Mouse (Mus musculus) MEL (cell line): ENCODE results near the gene Amdhd2. TPM values are rescaled to one million over a fixed set of nuclear protein-coding genes. Genes with fewer than 3 reads are reported as not detected.

ENCODE experiments used
- DNase-seq: peaks from one replicate; pipeline ENCODE4 v3.0.0; 2011; ENCODE audit warnings: low read depth, low spot score
- H3K27ac ChIP-seq: 2 replicates; pipeline ENCODE4 v1.5.1; 2012; ENCODE audit warnings: low read depth, mild to moderate bottlenecking, control low read depth, low read length, moderate library complexity; ENCODE audit not compliant: control insufficient read depth
- H3K27me3 ChIP-seq, 2 experiments: fragments of 150-350 bp in 1 of 2; sonication (generic) in 1 of 2; 2 replicates each; pipeline ENCODE4 v1.6.1; 2012; ENCODE audit warnings: low read length in 2 of 2, mild to moderate bottlenecking in 2 of 2, improper control_type of control experiment in 1 of 2, moderate library complexity in 1 of 2; ENCODE audit not compliant: insufficient read depth in 2 of 2, control insufficient read depth in 1 of 2
- H3K36me3 ChIP-seq, 2 experiments: 2 replicates each; pipeline ENCODE4 v1.6.1; 2012 to 2014; ENCODE audit warnings: low read length in 2 of 2, improper control_type of control experiment in 1 of 2, inconsistent platforms in 1 of 2, mild to moderate bottlenecking in 1 of 2; ENCODE audit not compliant: insufficient read depth in 2 of 2, control insufficient read depth in 1 of 2
- H3K4me1 ChIP-seq, 2 experiments: fragments of 150-350 bp in 1 of 2; sonication (generic) in 1 of 2; 2 replicates each; pipeline ENCODE4 v1.6.1; 2012; ENCODE audit warnings: low read length in 2 of 2, improper control_type of control experiment in 1 of 2, mild to moderate bottlenecking in 1 of 2; ENCODE audit not compliant: insufficient read depth in 2 of 2, control insufficient read depth in 1 of 2
- H3K4me3 ChIP-seq, 2 experiments: fragments of 150-350 bp in 1 of 2; sonication (generic) in 1 of 2; 2 replicates each; pipeline ENCODE4 v1.5.1; 2012; ENCODE audit warnings: low read depth in 2 of 2, low read length in 2 of 2, mild to moderate bottlenecking in 2 of 2, moderate library complexity in 2 of 2, control low read depth in 1 of 2, improper control_type of control experiment in 1 of 2; ENCODE audit not compliant: control insufficient read depth in 1 of 2, insufficient read depth in 1 of 2
- H3K79me2 ChIP-seq: 2 replicates; pipeline ENCODE4 v1.6.1; 2012; ENCODE audit warnings: mild to moderate bottlenecking, low read length, moderate library complexity; ENCODE audit not compliant: control insufficient read depth, poor library complexity, insufficient read depth
- H3K9ac ChIP-seq: 2 replicates; pipeline ENCODE4 v1.6.1; 2012; ENCODE audit warnings: low read depth, mild to moderate bottlenecking, control low read depth, low read length, moderate library complexity; ENCODE audit not compliant: control insufficient read depth, poor library complexity, severe bottlenecking
- H3K9me3 ChIP-seq: fragments of 150-350 bp; sonication (generic); replicated peaks from 2 replicates; pipeline ENCODE4 v1.6.1; 2012; ENCODE audit warnings: mild to moderate bottlenecking, low read length, improper control_type of control experiment, moderate library complexity; ENCODE audit not compliant: insufficient read depth
- CHD1 ChIP-seq: IDR thresholded peaks from 2 replicates; pipeline ENCODE4 v1.6.1; 2012; ENCODE audit warnings: low read depth, mild to moderate bottlenecking, inconsistent platforms, low read length, improper control_type of control experiment
- CHD2 ChIP-seq: IDR thresholded peaks from 2 replicates; pipeline ENCODE4 v1.6.1; 2011; ENCODE audit warnings: low read length, improper control_type of control experiment
- E2F4 ChIP-seq: IDR thresholded peaks from 2 replicates; pipeline ENCODE4 v1.6.1; 2011; ENCODE audit warnings: low read depth, low read length, improper control_type of control experiment, borderline replicate concordance
- ELF1 ChIP-seq: IDR thresholded peaks from 2 replicates; pipeline ENCODE4 v1.6.1; 2014; ENCODE audit warnings: low read depth, mild to moderate bottlenecking, inconsistent platforms, low read length, improper control_type of control experiment, moderate library complexity
- EP300 ChIP-seq, 2 experiments: IDR thresholded peaks; 2 replicates each; pipeline ENCODE4 v1.6.1; 2011; ENCODE audit warnings: improper control_type of control experiment in 2 of 2, low read length in 2 of 2, low read depth in 1 of 2, mild to moderate bottlenecking in 1 of 2
- ETS1 ChIP-seq: IDR thresholded peaks from 2 replicates; pipeline ENCODE4 v1.6.1; 2012; ENCODE audit warnings: low read depth, mild to moderate bottlenecking, inconsistent platforms, low read length, improper control_type of control experiment, moderate library complexity
- GATA1 ChIP-seq: IDR thresholded peaks from 2 replicates; pipeline ENCODE4 v1.6.1; 2011; ENCODE audit warnings: low read depth, low read length, improper control_type of control experiment
- HCFC1 ChIP-seq: IDR thresholded peaks from 2 replicates; pipeline ENCODE4 v1.6.1; 2012; ENCODE audit warnings: low read depth, mild to moderate bottlenecking, inconsistent platforms, low read length, improper control_type of control experiment, moderate library complexity
- MAZ ChIP-seq: IDR thresholded peaks from 2 replicates; pipeline ENCODE4 v1.6.1; 2012; ENCODE audit warnings: low read depth, mild to moderate bottlenecking, inconsistent platforms, low read length, improper control_type of control experiment
- MEF2A ChIP-seq: IDR thresholded peaks from 2 replicates; pipeline ENCODE4 v1.6.1; 2014; ENCODE audit warnings: low read depth, mild to moderate bottlenecking, inconsistent platforms, low read length, improper control_type of control experiment; ENCODE audit not compliant: poor library complexity, insufficient replicate concordance, severe bottlenecking; ENCODE audit errors: extremely low read depth
- MYC ChIP-seq: IDR thresholded peaks from 2 replicates; pipeline ENCODE4 v1.6.1; 2011; ENCODE audit warnings: low read depth, mild to moderate bottlenecking, low read length, improper control_type of control experiment, moderate library complexity
- NRF1 ChIP-seq: IDR thresholded peaks from 2 replicates; pipeline ENCODE4 v1.6.1; 2014; ENCODE audit warnings: low read depth, mild to moderate bottlenecking, inconsistent platforms, low read length, improper control_type of control experiment, moderate library complexity; ENCODE audit not compliant: poor library complexity, insufficient read depth, severe bottlenecking
- POLR2A ChIP-seq, 2 experiments: IDR thresholded peaks; 2 replicates each; pipeline ENCODE4 v1.6.1; 2011 to 2012; ENCODE audit warnings: low read length in 2 of 2, mild to moderate bottlenecking in 2 of 2, control low read depth in 1 of 2, improper control_type of control experiment in 1 of 2, low read depth in 1 of 2, moderate library complexity in 1 of 2; ENCODE audit not compliant: control insufficient read depth in 1 of 2, insufficient read depth in 1 of 2, poor library complexity in 1 of 2
- POLR2AphosphoS2 ChIP-seq: IDR thresholded peaks from 2 replicates; pipeline ENCODE4 v1.6.1; 2011; ENCODE audit warnings: low read length, improper control_type of control experiment
- RAD21 ChIP-seq: IDR thresholded peaks from 2 replicates; pipeline ENCODE4 v1.6.1; 2011; ENCODE audit warnings: mild to moderate bottlenecking, low read depth, low read length, improper control_type of control experiment
- RCOR1 ChIP-seq: IDR thresholded peaks from 2 replicates; pipeline ENCODE4 v1.6.1; 2012; ENCODE audit warnings: low read depth, mild to moderate bottlenecking, inconsistent platforms, low read length, improper control_type of control experiment
- SMC3 ChIP-seq: IDR thresholded peaks from 2 replicates; pipeline ENCODE4 v1.6.1; 2011; ENCODE audit warnings: low read depth, low read length, improper control_type of control experiment
- TAL1 ChIP-seq: IDR thresholded peaks from 2 replicates; pipeline ENCODE4 v1.6.1; 2012; ENCODE audit warnings: mild to moderate bottlenecking, inconsistent platforms, low read length, moderate library complexity, mixed read lengths
- USF1 ChIP-seq: IDR thresholded peaks from 2 replicates; pipeline ENCODE4 v1.6.1; 2014; ENCODE audit warnings: low read depth, mild to moderate bottlenecking, inconsistent platforms, low read length, improper control_type of control experiment, moderate library complexity
- ZMIZ1 ChIP-seq: IDR thresholded peaks from 2 replicates; pipeline ENCODE4 v1.6.1; 2012; ENCODE audit warnings: low read depth, mild to moderate bottlenecking, inconsistent platforms, low read length, improper control_type of control experiment, moderate library complexity
- polyA plus RNA-seq, 2 experiments: library from polyadenylated mRNA; stranded (reverse) in 1 of 2; unstranded in 1 of 2; fragments of >175 nt in 1 of 2; fragments of >200 nt in 1 of 2; gene quantifications; 2 replicates each; pipeline versions ENCODE4 v1.2.1 to v1.2.4; 2012; ENCODE audit warnings: low replicate concordance in 2 of 2, low read depth in 1 of 2; ENCODE audit not compliant: insufficient read length in 2 of 2, insufficient read depth in 1 of 2, missing spikeins in 1 of 2
- total RNA-seq: library from RNA; depleted of rRNA; stranded (reverse); fragments of 300-350 nt; gene quantifications from 2 replicates; pipeline ENCODE4 v1.2.3, GENCODE M21; 2012

The Amdhd2 gene
- total and polyA plus RNA-seq, 3 experiments: 11.4 to 36.1 TPM; not detected in 1

DNA sequence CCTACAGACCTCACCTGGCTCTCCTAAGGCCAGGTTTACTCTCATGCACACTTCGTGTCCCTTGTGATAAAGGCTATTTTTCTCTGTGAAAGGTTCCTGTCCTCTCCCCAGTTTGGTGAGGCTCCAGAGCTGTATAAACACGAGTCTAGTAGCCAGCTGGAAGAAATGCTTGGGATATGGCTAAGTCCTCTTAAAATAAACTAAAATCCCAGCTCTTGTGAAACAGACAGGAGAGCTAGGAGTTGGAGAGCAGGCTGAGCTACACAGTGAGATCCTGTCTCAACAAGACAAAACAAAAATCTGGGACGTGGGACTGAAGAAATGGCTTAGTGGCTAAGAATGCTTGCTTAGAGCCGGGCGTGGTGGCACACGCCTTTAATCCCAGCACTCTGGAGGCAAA lies 49.6 kb upstream of the Amdhd2 start:
- H3K4me1 ChIP-seq: peaks cover 0 to 9% of the 10 kb centered on the region in 2 experiments; a peak in 3 of 4 replicates
- TF ChIP-seq MEF2A (no peak), HCFC1 (no peak), RCOR1 (no peak), E2F4 (no peak), CHD1 (no peak), MAZ (no peak), EP300 (IDR thresholded peaks at IDR 0.05; ENCODE audit: low read depth in 1 of 2, low read length in 2 of 2) (no peak), USF1 (no peak), POLR2AphosphoS2 (no peak), ZMIZ1 (no peak; the same call in 1 of the 2 replicates), ELF1 (no peak), ETS1 (no peak), RAD21 (no peak), NRF1 (no peak), TAL1 (no peak), SMC3 (no peak; the same call in 1 of the 2 replicates)
- H3K27me3 ChIP-seq: no peaks in the 10 kb centered on the region
- DNase-seq: no peak
- H3K27ac ChIP-seq: no peak overlapping the region
- peaks cover 5% of the 10 kb centered on the region for H3K79me2 ChIP-seq
- H3K9ac ChIP-seq: no peak overlapping the region
- H3K4me3 ChIP-seq: no peak overlapping the region
- peaks cover 7 to 8% of the 10 kb centered on the region in 2 experiments; a peak in 3 of 4 replicates for H3K36me3 ChIP-seq
- H3K9me3 ChIP-seq: no peaks in the 10 kb centered on the region

DNA sequence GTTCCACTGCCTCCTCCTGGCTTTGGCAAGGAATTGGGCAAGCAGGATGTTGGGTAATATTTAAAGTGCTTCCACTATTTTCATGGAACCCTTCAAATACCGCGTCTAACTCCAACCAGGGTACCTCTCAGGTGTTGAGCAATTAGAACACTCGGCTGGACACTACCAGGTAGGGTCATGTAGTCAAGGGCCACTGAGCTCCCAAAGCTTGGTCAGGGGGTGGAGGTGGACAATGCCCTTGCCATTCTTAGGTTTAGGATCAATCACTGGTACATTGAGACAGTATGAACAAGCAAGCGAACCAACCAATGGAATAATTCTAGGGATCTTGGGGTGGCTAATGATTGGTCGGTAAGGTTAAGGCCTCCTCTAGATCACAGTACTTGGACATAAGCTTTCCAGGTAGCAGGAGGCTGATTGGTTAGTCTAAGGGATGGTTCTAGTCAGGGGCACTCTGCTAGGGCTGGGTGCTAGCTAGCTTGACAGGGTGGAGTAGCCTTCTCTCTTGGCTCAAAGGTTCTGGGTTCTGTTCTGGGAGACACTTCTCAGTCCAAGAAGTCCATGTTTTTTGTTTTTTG lies 49.0 kb upstream of the Amdhd2 start:
- Histone ChIP-seq H3K4me1 (peaks cover 0 to 15% of the 10 kb centered on the region in 2 experiments; a peak in 3 of 4 replicates), H3K9me3 (no peaks in the 10 kb centered on the region), H3K9ac (no peak overlapping the region), H3K27ac (no peak overlapping the region), H3K79me2 (peaks cover 8% of the 10 kb centered on the region), H3K27me3 (no peaks in the 10 kb centered on the region), H3K36me3 (peaks cover 5 to 13% of the 10 kb centered on the region in 2 experiments; a peak in 3 of 4 replicates), H3K4me3 (no peak overlapping the region)
- no peak for DNase-seq
- TF ChIP-seq ETS1: no peak
- TF ChIP-seq MYC: no peak
- no peak for TF ChIP-seq EP300 (IDR thresholded peaks at IDR 0.05; ENCODE audit: low read depth in 1 of 2, low read length in 2 of 2)
- TF ChIP-seq GATA1: no peak
- peak in 1 of 2 experiments; percentile 18; a peak in 1 of 4 replicates for TF ChIP-seq POLR2A (IDR thresholded peaks at IDR 0.05; ENCODE audit: control insufficient read depth in 1 of 2, insufficient read depth in 1 of 2, low read depth in 1 of 2, low read length in 2 of 2, poor library complexity in 1 of 2)
- no peak for TF ChIP-seq MEF2A
- no peak for TF ChIP-seq CHD2
